Mouse (Mus musculus): ENCODE measurements at regions not wholly inside any gene's neighbourhood (a gene's known extent, or its start where the extent isn't known, plus 50 kb on each side); places are given as distances from the start of the nearest gene placed in this dataset.

- Histone ChIP-seq H3K27ac (ENCODE audit: insufficient read depth, low read length) (no peak overlapping the region), H3K27me3 (ENCODE audit: control insufficient read depth, insufficient read depth, low read length, poor library complexity, severe bottlenecking) (no peaks in the 10 kb centered on the region), H3K4me1 (ENCODE audit: control insufficient read depth, insufficient read depth, low read length) (peaks cover 2% of the 10 kb centered on the region), H3K4me3 (ENCODE audit: low read depth, low read length) (no peak overlapping the region), H3K36me3 (ENCODE audit: control insufficient read depth, insufficient read depth, low read length, poor library complexity, severe bottlenecking) (no peaks in the 10 kb centered on the region), H3K9ac (ENCODE audit: low read depth, poor library complexity, severe bottlenecking) (no peak overlapping the region), H3K9me3 (replicated peaks; ENCODE audit: control insufficient read depth, insufficient read depth, low read length, poor library complexity, severe bottlenecking) (no peaks in the 10 kb centered on the region)
- TF ChIP-seq EP300 (IDR thresholded peaks at IDR 0.05; ENCODE audit: insufficient read depth, low read depth, low read length) (no peak), CTCF (IDR thresholded peaks at IDR 0.05; ENCODE audit: low read depth, low read length) (no peak), POLR2A (IDR thresholded peaks at IDR 0.05; ENCODE audit: insufficient read depth, low read length) (no peak)
Measured at GRCm38 (mm10) chr3:148680086-148680485, 310.3 kb downstream of the Adgrl2 start.

- Histone ChIP-seq H3K36me3 (ENCODE audit: control insufficient read depth, insufficient read depth, low read length, poor library complexity, severe bottlenecking) (no peaks in the 10 kb centered on the region), H3K27me3 (ENCODE audit: control insufficient read depth, insufficient read depth, low read length, poor library complexity, severe bottlenecking) (no peaks in the 10 kb centered on the region), H3K9ac (ENCODE audit: low read depth, poor library complexity, severe bottlenecking) (no peak overlapping the region), H3K4me1 (ENCODE audit: control insufficient read depth, insufficient read depth, low read length) (peaks cover 2% of the 10 kb centered on the region), H3K9me3 (replicated peaks; ENCODE audit: control insufficient read depth, insufficient read depth, low read length, poor library complexity, severe bottlenecking) (no peaks in the 10 kb centered on the region), H3K27ac (ENCODE audit: insufficient read depth, low read length) (no peak overlapping the region), H3K4me3 (ENCODE audit: low read depth, low read length) (no peak overlapping the region)
- TF ChIP-seq CTCF (IDR thresholded peaks at IDR 0.05; ENCODE audit: low read depth, low read length), result no peak
- TF ChIP-seq EP300 (IDR thresholded peaks at IDR 0.05; ENCODE audit: insufficient read depth, low read depth, low read length), result 0 out of 2 replicates have a peak, but pooled peaks have one; percentile 30
- TF ChIP-seq POLR2A (IDR thresholded peaks at IDR 0.05; ENCODE audit: insufficient read depth, low read length), result no peak
Measured at GRCm38 (mm10) chr3:148679121-148679520, 311.2 kb downstream of the Adgrl2 start.

GRCm38 (mm10) chr3:148676025-148676424, 314.3 kb downstream of the Adgrl2 start:
- peaks cover 2% of the 10 kb centered on the region for H3K4me1 ChIP-seq (ENCODE audit: control insufficient read depth, insufficient read depth, low read length)
- no peak overlapping the region for H3K9ac ChIP-seq (ENCODE audit: low read depth, poor library complexity, severe bottlenecking)
- H3K27ac ChIP-seq (ENCODE audit: insufficient read depth, low read length), result no peak overlapping the region
- H3K36me3 ChIP-seq (ENCODE audit: control insufficient read depth, insufficient read depth, low read length, poor library complexity, severe bottlenecking), result no peaks in the 10 kb centered on the region
- no peaks in the 10 kb centered on the region for H3K9me3 ChIP-seq (replicated peaks; ENCODE audit: control insufficient read depth, insufficient read depth, low read length, poor library complexity, severe bottlenecking)
- TF ChIP-seq POLR2A (IDR thresholded peaks at IDR 0.05; ENCODE audit: insufficient read depth, low read length) (no peak), EP300 (IDR thresholded peaks at IDR 0.05; ENCODE audit: insufficient read depth, low read depth, low read length) (no peak), CTCF (IDR thresholded peaks at IDR 0.05; ENCODE audit: low read depth, low read length) (no peak)
- H3K27me3 ChIP-seq (ENCODE audit: control insufficient read depth, insufficient read depth, low read length, poor library complexity, severe bottlenecking), result no peaks in the 10 kb centered on the region
- no peak overlapping the region for H3K4me3 ChIP-seq (ENCODE audit: low read depth, low read length)

GRCm38 (mm10) chr3:148662888-148663477, 327.4 kb downstream of the Adgrl2 start:
- Histone ChIP-seq H3K9me3 (replicated peaks; ENCODE audit: control insufficient read depth, insufficient read depth, low read length, poor library complexity, severe bottlenecking) (peaks cover 5% of the 10 kb centered on the region; the same call in 1 of the 2 replicates), H3K27me3 (ENCODE audit: control insufficient read depth, insufficient read depth, low read length, poor library complexity, severe bottlenecking) (no peaks in the 10 kb centered on the region), H3K9ac (ENCODE audit: low read depth, poor library complexity, severe bottlenecking) (no peak overlapping the region), H3K27ac (ENCODE audit: insufficient read depth, low read length) (no peak overlapping the region), H3K36me3 (ENCODE audit: control insufficient read depth, insufficient read depth, low read length, poor library complexity, severe bottlenecking) (no peaks in the 10 kb centered on the region), H3K4me3 (ENCODE audit: low read depth, low read length) (no peak overlapping the region), H3K4me1 (ENCODE audit: control insufficient read depth, insufficient read depth, low read length) (no peaks in the 10 kb centered on the region)
- TF ChIP-seq EP300 (IDR thresholded peaks at IDR 0.05; ENCODE audit: insufficient read depth, low read depth, low read length), result no peak
- no peak for TF ChIP-seq POLR2A (IDR thresholded peaks at IDR 0.05; ENCODE audit: insufficient read depth, low read length)
- no peak for TF ChIP-seq CTCF (IDR thresholded peaks at IDR 0.05; ENCODE audit: low read depth, low read length)

GRCm38 (mm10) chr3:148659024-148659423, 331.3 kb downstream of the Adgrl2 start:
- H3K27ac ChIP-seq (ENCODE audit: insufficient read depth, low read length), result no peak overlapping the region
- no peaks in the 10 kb centered on the region for H3K9me3 ChIP-seq (replicated peaks; ENCODE audit: control insufficient read depth, insufficient read depth, low read length, poor library complexity, severe bottlenecking)
- no peaks in the 10 kb centered on the region for H3K4me1 ChIP-seq (ENCODE audit: control insufficient read depth, insufficient read depth, low read length)
- H3K4me3 ChIP-seq (ENCODE audit: low read depth, low read length), result no peak overlapping the region
- H3K36me3 ChIP-seq (ENCODE audit: control insufficient read depth, insufficient read depth, low read length, poor library complexity, severe bottlenecking), result no peaks in the 10 kb centered on the region
- TF ChIP-seq POLR2A (IDR thresholded peaks at IDR 0.05; ENCODE audit: insufficient read depth, low read length), result no peak
- no peak for TF ChIP-seq EP300 (IDR thresholded peaks at IDR 0.05; ENCODE audit: insufficient read depth, low read depth, low read length)
- no peak overlapping the region for H3K9ac ChIP-seq (ENCODE audit: low read depth, poor library complexity, severe bottlenecking)
- H3K27me3 ChIP-seq (ENCODE audit: control insufficient read depth, insufficient read depth, low read length, poor library complexity, severe bottlenecking), result no peaks in the 10 kb centered on the region

- Histone ChIP-seq H3K4me3 (ENCODE audit: low read depth, low read length) (no peak overlapping the region), H3K27ac (ENCODE audit: insufficient read depth, low read length) (no peak overlapping the region), H3K9ac (ENCODE audit: low read depth, poor library complexity, severe bottlenecking) (no peak overlapping the region), H3K36me3 (ENCODE audit: control insufficient read depth, insufficient read depth, low read length, poor library complexity, severe bottlenecking) (no peaks in the 10 kb centered on the region), H3K9me3 (replicated peaks; ENCODE audit: control insufficient read depth, insufficient read depth, low read length, poor library complexity, severe bottlenecking) (no peaks in the 10 kb centered on the region), H3K4me1 (ENCODE audit: control insufficient read depth, insufficient read depth, low read length) (no peaks in the 10 kb centered on the region), H3K27me3 (ENCODE audit: control insufficient read depth, insufficient read depth, low read length, poor library complexity, severe bottlenecking) (no peaks in the 10 kb centered on the region)
- TF ChIP-seq EP300 (IDR thresholded peaks at IDR 0.05; ENCODE audit: insufficient read depth, low read depth, low read length) (no peak), CTCF (IDR thresholded peaks at IDR 0.05; ENCODE audit: low read depth, low read length) (no peak), POLR2A (IDR thresholded peaks at IDR 0.05; ENCODE audit: insufficient read depth, low read length) (no peak)
Measured at GRCm38 (mm10) chr3:148658368-148658767, 332.0 kb downstream of the Adgrl2 start.

Measured in ES-Bruce4 (cell line).